Mouse (Mus musculus) olfactory bulb, adult 2 months (tissue): Measurements from ENCODE around the gene Celsr2.

Experiments
- CTCF ChIP-seq: fragments of 200-500 bp; IDR thresholded peaks from 2 replicates; pipeline ENCODE4 v1.5.1; 2012; ENCODE audit warnings: low read depth, mild to moderate bottlenecking, low read length, moderate library complexity; ENCODE audit not compliant: insufficient read depth
- POLR2A ChIP-seq: fragments of 200-500 bp; IDR thresholded peaks from 2 replicates; pipeline ENCODE4 v1.6.1; 2012; ENCODE audit warnings: mild to moderate bottlenecking, low read depth, low read length, moderate library complexity; ENCODE audit not compliant: insufficient read depth

GRCm38 (mm10) chr3:108454172-108454571 is 38.8 kb upstream of the Celsr2 start:
- TF ChIP-seq POLR2A (no peak), CTCF (no peak)
